Mouse (Mus musculus) bone marrow, adult 2 months (tissue): Measurements from ENCODE around the gene Atg4c.

Experiments
- CTCF ChIP-seq: fragments of 200-500 bp; IDR thresholded peaks from 2 replicates; pipeline ENCODE4 v1.5.1; 2011; ENCODE audit warnings: low read length, control low read depth; ENCODE audit not compliant: control insufficient read depth, insufficient read depth
- POLR2A ChIP-seq: fragments of 200-500 bp; IDR thresholded peaks from 2 replicates; pipeline ENCODE4 v1.6.1; 2011; ENCODE audit warnings: low read depth, mild to moderate bottlenecking, control low read depth, low read length, borderline replicate concordance; ENCODE audit not compliant: control insufficient read depth

DNA sequence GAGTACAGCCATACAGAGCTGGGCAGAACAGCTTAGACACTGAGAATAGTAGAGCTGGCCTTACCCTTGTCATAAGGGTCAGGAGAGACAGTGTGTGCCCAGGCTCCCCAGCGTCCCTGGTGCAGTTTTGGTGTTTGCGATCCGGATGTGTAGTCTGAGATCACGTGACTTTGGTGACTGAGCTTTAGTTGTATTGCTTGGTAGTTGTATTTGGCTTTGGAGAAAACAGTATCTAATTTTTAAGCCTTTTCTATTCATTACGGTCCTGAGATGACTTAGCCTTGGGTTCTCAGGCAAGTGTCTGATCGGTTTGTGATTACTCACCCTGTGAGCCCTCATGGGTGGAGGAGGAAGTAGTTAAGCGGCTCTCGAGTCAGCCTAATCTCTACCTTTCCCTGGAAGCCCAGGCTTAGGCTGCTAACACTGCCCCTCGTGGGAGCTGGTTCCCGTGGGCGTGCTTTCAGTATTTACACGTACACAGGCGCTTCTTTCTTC lies 6.1 kb downstream of the Atg4c start:
- TF ChIP-seq CTCF (no peak), POLR2A (no peak)
